Mouse (Mus musculus): ENCODE data around the gene Grid2. TPM values are rescaled to one million over a fixed set of nuclear protein-coding genes. Genes with fewer than 3 reads are reported as not detected.

Gene Grid2
- total RNA-seq, 2 experiments from 2014 or later, result 17.2 to 22.0 TPM

GRCm38 (mm10) chr6:63590681-63591080 lies 335.0 kb downstream of the Grid2 start:
- no peak for DNase-seq (ENCODE audit: low spot score in 2 of 2)

- DNase-seq (ENCODE audit: low spot score in 2 of 2), result peak; percentile 2 to 53
These were observed 353.9 kb downstream of the Grid2 start for GRCm38 (mm10) chr6:63609570-63609969.

GRCm38 (mm10) chr6:63635970-63636369 lies 380.3 kb downstream of the Grid2 start:
- no peak for DNase-seq (ENCODE audit: low spot score in 2 of 2)

- DNase-seq (ENCODE audit: low spot score in 2 of 2), result peak; percentile 5 to 58
These were observed 403.7 kb downstream of the Grid2 start for GRCm38 (mm10) chr6:63659423-63659822.

GRCm38 (mm10) chr6:63685689-63686088 lies 430.0 kb downstream of the Grid2 start:
- DNase-seq (ENCODE audit: low spot score in 2 of 2), result no peak

GRCm38 (mm10) chr6:63701684-63702083 lies 446.0 kb downstream of the Grid2 start:
- no peak for DNase-seq (ENCODE audit: low spot score in 2 of 2)

- peak in 1 of 2 experiments; percentile 14 for DNase-seq (ENCODE audit: low spot score in 2 of 2)
These were observed 478.1 kb downstream of the Grid2 start for GRCm38 (mm10) chr6:63733740-63734139.

GRCm38 (mm10) chr6:63762535-63762934 lies 506.9 kb downstream of the Grid2 start:
- peak in 1 of 2 experiments; percentile 1 for DNase-seq (ENCODE audit: low spot score in 2 of 2)

- no peak for DNase-seq (ENCODE audit: low spot score in 2 of 2)
These were observed 539.0 kb downstream of the Grid2 start for GRCm38 (mm10) chr6:63794679-63795078.

- no peak for DNase-seq (ENCODE audit: low spot score in 2 of 2)
These were observed 564.6 kb downstream of the Grid2 start for GRCm38 (mm10) chr6:63820236-63820635.

- peak in 1 of 2 experiments; percentile 6 for DNase-seq (ENCODE audit: low spot score in 2 of 2)
These were observed 607.0 kb downstream of the Grid2 start for GRCm38 (mm10) chr6:63862628-63863027.

GRCm38 (mm10) chr6:63877088-63877764 lies 621.5 kb downstream of the Grid2 start:
- peak in 1 of 2 experiments; percentile 14 for DNase-seq (ENCODE audit: low spot score in 2 of 2)

GRCm38 (mm10) chr6:63877765-63878345 lies 622.2 kb downstream of the Grid2 start:
- DNase-seq (ENCODE audit: low spot score in 2 of 2), result no peak

- DNase-seq (ENCODE audit: low spot score in 2 of 2), result no peak
These were observed 639.0 kb downstream of the Grid2 start for GRCm38 (mm10) chr6:63894714-63895113.

GRCm38 (mm10) chr6:63898171-63898570 lies 642.5 kb downstream of the Grid2 start:
- no peak for DNase-seq (ENCODE audit: low spot score in 2 of 2)

- no peak for DNase-seq (ENCODE audit: low spot score in 2 of 2)
These were observed 661.4 kb downstream of the Grid2 start for GRCm38 (mm10) chr6:63917035-63917570.

GRCm38 (mm10) chr6:63921951-63922350 lies 666.3 kb downstream of the Grid2 start:
- DNase-seq (ENCODE audit: low spot score in 2 of 2), result no peak

- DNase-seq (ENCODE audit: low spot score in 2 of 2), result no peak
These were observed 675.5 kb downstream of the Grid2 start for GRCm38 (mm10) chr6:63931201-63931600.

- DNase-seq (ENCODE audit: low spot score in 2 of 2), result no peak
These were observed 691.0 kb downstream of the Grid2 start for GRCm38 (mm10) chr6:63946721-63947120.

GRCm38 (mm10) chr6:63963789-63964188 lies 708.1 kb downstream of the Grid2 start:
- DNase-seq (ENCODE audit: low spot score in 2 of 2), result no peak

GRCm38 (mm10) chr6:63964269-63964668 lies 708.6 kb downstream of the Grid2 start:
- no peak for DNase-seq (ENCODE audit: low spot score in 2 of 2)

GRCm38 (mm10) chr6:63964735-63965134 lies 709.1 kb downstream of the Grid2 start:
- peak; percentile 3 to 6 for DNase-seq (ENCODE audit: low spot score in 2 of 2)

- no peak for DNase-seq (ENCODE audit: low spot score in 2 of 2)
These were observed 790.4 kb downstream of the Grid2 start for GRCm38 (mm10) chr6:64046084-64046483.

Measured in layer of hippocampus, postnatal 14 days (tissue).